Mouse (Mus musculus) skeletal muscle tissue, adult 2 months (tissue): Measurements from ENCODE around the gene Mup4.
"Not testable (repeated sequence)": the region's sequence is repeated elsewhere in the genome, so short reads cannot be mapped to it uniquely, and the experiment has no call there.

Source experiments
- DNase-seq: peaks from one replicate; pipeline ENCODE4 v3.0.0-alpha.2; 2012; ENCODE audit warnings: low read depth, low spot score

Mup4 gene

GRCm38 (mm10) chr4:59960610-59961009 lies at the start of gene Mup4:
TSS of gene Mup4 (minus strand) at chr4:59960710.
- DNase-seq: no peak

- not testable (repeated sequence) for DNase-seq
Observed at GRCm38 (mm10) chr4:59997894-59998293, 37.4 kb upstream of the Mup4 start.

GRCm38 (mm10) chr4:59963405-59964344 lies 3.2 kb upstream of the Mup4 start, which contains the start of gene Mup6:
TSS of gene Mup6 (plus strand) at chr4:59964294.
- no peak for DNase-seq

- DNase-seq: no peak
Observed at GRCm38 (mm10) chr4:59937543-59937942, 23.0 kb downstream of the Mup4 start.

GRCm38 (mm10) chr4:59932505-59933281 lies 27.8 kb downstream of the Mup4 start:
- DNase-seq: no peak

GRCm38 (mm10) chr4:59928347-59928746 lies 32.2 kb downstream of the Mup4 start:
- peak; percentile 57 for DNase-seq

GRCm38 (mm10) chr4:59927666-59928065 lies 32.8 kb downstream of the Mup4 start:
- DNase-seq: no peak

- no peak for DNase-seq
Observed at GRCm38 (mm10) chr4:59925082-59925481, 35.4 kb downstream of the Mup4 start.

GRCm38 (mm10) chr4:59917966-59918365 lies 42.5 kb downstream of the Mup4 start:
- DNase-seq: no peak

GRCm38 (mm10) chr4:59914608-59915403 lies 45.7 kb downstream of the Mup4 start, which contains the start of gene Slc46a2:
TSS of gene Slc46a2 (minus strand) at chr4:59915056.
- DNase-seq: no peak

- no peak for DNase-seq
Observed at GRCm38 (mm10) chr4:59908785-59909184, 51.7 kb downstream of the Mup4 start.

- no peak for DNase-seq
Observed at GRCm38 (mm10) chr4:59907657-59908230, 52.8 kb downstream of the Mup4 start.

GRCm38 (mm10) chr4:59907092-59907491 lies 53.4 kb downstream of the Mup4 start:
- no peak for DNase-seq
